Mouse (Mus musculus) ES-E14 (cell line): ENCODE data around the gene Odaph. TPM values are rescaled to one million over a fixed set of nuclear protein-coding genes. Genes with fewer than 3 reads are reported as not detected.

Source experiments
- DNase-seq: peaks from one replicate; pipeline ENCODE4 v3.0.0-alpha.2; 2013; ENCODE audit warnings: low read depth, low spot score
- H3K27ac ChIP-seq: 2 replicates; pipeline ENCODE4 v1.5.1; 2012; ENCODE audit warnings: low read depth, mild to moderate bottlenecking, low read length, moderate library complexity, mixed read lengths; ENCODE audit not compliant: poor library complexity, insufficient read depth, severe bottlenecking
- H3K36me3 ChIP-seq: 2 replicates; pipeline ENCODE4 v1.6.1; 2012; ENCODE audit warnings: mild to moderate bottlenecking, low read length, moderate library complexity, mixed read lengths; ENCODE audit not compliant: control insufficient read depth, poor library complexity, insufficient read depth, severe bottlenecking
- H3K4me1 ChIP-seq, 2 experiments: fragments of 150-350 bp in 1 of 2; sonication (generic) in 1 of 2; 2 replicates each; pipeline ENCODE4 v1.6.1; 2012; ENCODE audit warnings: low read length in 2 of 2, mild to moderate bottlenecking in 1 of 2, mixed read lengths in 1 of 2; ENCODE audit not compliant: control insufficient read depth in 2 of 2, insufficient read depth in 2 of 2, poor library complexity in 1 of 2
- H3K4me3 ChIP-seq, 2 experiments: fragments of 150-350 bp in 1 of 2; sonication (generic) in 1 of 2; 2 replicates each; pipeline ENCODE4 v1.5.1; 2012; ENCODE audit warnings: low read length in 2 of 2, low read depth in 1 of 2, mild to moderate bottlenecking in 1 of 2, mixed read lengths in 1 of 2; ENCODE audit not compliant: insufficient read depth in 1 of 2, poor library complexity in 1 of 2, severe bottlenecking in 1 of 2
- H3K9ac ChIP-seq: 2 replicates; pipeline ENCODE4 v1.6.1; 2012; ENCODE audit warnings: low read depth, mild to moderate bottlenecking, low read length, mixed read lengths; ENCODE audit not compliant: poor library complexity, insufficient read depth, severe bottlenecking
- H3K9me3 ChIP-seq: fragments of 150-350 bp; sonication (generic); 2 replicates; pipeline ENCODE4 v1.6.1; 2012; ENCODE audit warnings: low read depth, mild to moderate bottlenecking, low read length; ENCODE audit not compliant: control insufficient read depth, insufficient read depth
- CHD2 ChIP-seq: IDR thresholded peaks from 2 replicates; pipeline ENCODE4 v1.6.1; 2014; ENCODE audit warnings: mild to moderate bottlenecking, low read depth, low read length, inconsistent platforms
- HCFC1 ChIP-seq: IDR thresholded peaks from 2 replicates; pipeline ENCODE4 v1.6.1; 2012; ENCODE audit warnings: low read length, inconsistent platforms, borderline replicate concordance; ENCODE audit not compliant: insufficient read depth
- MAFK ChIP-seq: IDR thresholded peaks from 2 replicates; pipeline ENCODE4 v1.6.1; 2014; ENCODE audit warnings: mild to moderate bottlenecking, low read depth, low read length, inconsistent platforms; ENCODE audit not compliant: insufficient read depth
- ZC3H11A ChIP-seq: IDR thresholded peaks from 2 replicates; pipeline ENCODE4 v1.6.1; 2012; ENCODE audit warnings: low read depth, mild to moderate bottlenecking, inconsistent platforms, low read length, borderline replicate concordance
- ZNF384 ChIP-seq: IDR thresholded peaks from 2 replicates; pipeline ENCODE4 v1.6.1; 2012; ENCODE audit warnings: low read depth, low read length, inconsistent platforms
- in situ Hi-C, 2 experiments: fragments of 600-800 bp; cut with MboI; formaldehyde crosslinking; loops; one replicate each; pipeline ENCODE4 v1.15.1; 2025; ENCODE audit warnings: low sequenced_read_pairs in 2 of 2, inconsistent platforms in 1 of 2; ENCODE audit not compliant: unreplicated experiment in 2 of 2
- total RNA-seq: library from RNA; depleted of rRNA; stranded (reverse); fragments of 300-350 nt; gene quantifications from 2 replicates; pipeline ENCODE4 v1.2.3, GENCODE M21; 2012; rRNA removed

The Odaph gene
- total RNA-seq, 1 experiment = 0.89 TPM

GRCm38 (mm10) chr5:92011756-92012155 lies 24.5 kb downstream of the Odaph start:
- no peak for DNase-seq
- in situ Hi-C loops = no loop called here
- H3K9ac ChIP-seq = no peak overlapping the region
- no peak overlapping the region for H3K4me3 ChIP-seq
- H3K36me3 ChIP-seq = no peaks in the 10 kb centered on the region
- H3K27ac ChIP-seq = no peak overlapping the region
- TF ChIP-seq ZNF384 (no peak), MAFK (no peak), HCFC1 (no peak), ZC3H11A (no peak), CHD2 (no peak)
- no peaks in the 10 kb centered on the region for H3K4me1 ChIP-seq
- H3K9me3 ChIP-seq = no peaks in the 10 kb centered on the region

- Histone ChIP-seq H3K4me1 (no peaks in the 10 kb centered on the region), H3K9ac (no peak overlapping the region), H3K9me3 (no peaks in the 10 kb centered on the region), H3K4me3 (no peak overlapping the region), H3K36me3 (no peaks in the 10 kb centered on the region), H3K27ac (no peak overlapping the region)
- in situ Hi-C loops = no loop called here
- DNase-seq = no peak
- TF ChIP-seq HCFC1 (no peak), ZNF384 (no peak), CHD2 (no peak), ZC3H11A (no peak), MAFK (no peak)
These were observed 32.7 kb downstream of the Odaph start for GRCm38 (mm10) chr5:92019960-92020359.

GRCm38 (mm10) chr5:92042377-92043348 lies 55.4 kb downstream of the Odaph start:
- Histone ChIP-seq H3K9me3 (no peaks in the 10 kb centered on the region), H3K4me1 (no peaks in the 10 kb centered on the region), H3K27ac (peak overlapping the region; percentile 91), H3K36me3 (no peaks in the 10 kb centered on the region), H3K9ac (peak overlapping the region; percentile 74), H3K4me3 (peak overlapping the region; percentile 76 to 78)
- in situ Hi-C loops = loop anchor here in 1 of 2 experiments (25.0 kb wide), 2 partner anchors 105 to 580 kb away; no protein-coding TSS in a partner anchor
- peak; percentile 98 for DNase-seq
- no peak for TF ChIP-seq ZC3H11A
- TF ChIP-seq HCFC1 = peak; percentile 69; the same call in 1 of the 2 replicates
- TF ChIP-seq CHD2 = peak; percentile 58

- peak within 1 kb of the TSS; percentile 91 for H3K27ac ChIP-seq
- DNase-seq = no peak
- no peaks in the 10 kb centered on the region for H3K9me3 ChIP-seq
- TF ChIP-seq MAFK (no peak), HCFC1 (no peak), CHD2 (no peak), ZNF384 (no peak), ZC3H11A (no peak)
- in situ Hi-C loops = loop anchor here in 1 of 2 experiments (25.0 kb wide), 2 partner anchors 106 to 581 kb away; no protein-coding TSS in a partner anchor
- H3K36me3 ChIP-seq = no peaks in the 10 kb centered on the region
- H3K4me1 ChIP-seq = no peaks in the 10 kb centered on the region
- H3K4me3 ChIP-seq = peak within 1 kb of the TSS; percentile 76 to 78
- H3K9ac ChIP-seq = peak within 1 kb of the TSS; percentile 74
These were observed 56.5 kb downstream of the Odaph start, which contains the start of gene Cdkl2 for GRCm38 (mm10) chr5:92043783-92044182. TSS of gene Cdkl2 (minus strand) at chr5:92043883.

Other genes starting within 250 kb of the Odaph start
- 26.3 and 31.6 TPM in 2 replicates for gene Rchy1, start 24.4 kb upstream of the Odaph start, total RNA-seq
- gene Cdkl2, start 56.4 kb downstream of the Odaph start, total RNA-seq = 5.0 and 6.4 TPM in 2 replicates
- 246 and 266 TPM in 2 replicates for gene G3bp2, start 96.2 kb downstream of the Odaph start, total RNA-seq
- 40.7 and 51.6 TPM in 2 replicates for gene Uso1, start 150.5 kb downstream of the Odaph start, total RNA-seq
- not detected in 2 replicates for gene U90926, start 227.9 kb downstream of the Odaph start, total RNA-seq